Mouse (Mus musculus) E14TG2a.4 (cell line): ENCODE data around the gene Mgat5b.

Source experiments
- H3K27me3 ChIP-seq: 2 replicates; pipeline ENCODE4 v1.6.1; 2014; ENCODE audit warnings: low read length, control low read depth; ENCODE audit not compliant: insufficient read depth
- H3K36me3 ChIP-seq: 2 replicates; pipeline ENCODE4 v1.6.1; 2014; ENCODE audit warnings: low read length, control low read depth; ENCODE audit not compliant: insufficient read depth
- H3K4me1 ChIP-seq: replicated peaks from 2 replicates; pipeline ENCODE4 v1.6.1; 2014; ENCODE audit warnings: low read depth, low read length, control low read depth
- H3K4me3 ChIP-seq: replicated peaks from 2 replicates; pipeline ENCODE4 v1.5.1; 2014; ENCODE audit warnings: mild to moderate bottlenecking, low read length
- H3K9me3 ChIP-seq: 2 replicates; pipeline ENCODE4 v1.6.1; 2014; ENCODE audit warnings: low read length, control low read depth
- CTCF ChIP-seq: conservative IDR thresholded peaks from 2 replicates; pipeline ENCODE4 v1.5.1; 2014; ENCODE audit warnings: low read length
- NANOG ChIP-seq: IDR thresholded peaks from 2 replicates; pipeline ENCODE4 v1.6.1; 2014; ENCODE audit warnings: borderline replicate concordance, low read length, mixed read lengths
- POU5F1 ChIP-seq: IDR thresholded peaks from 2 replicates; pipeline ENCODE4 v1.6.1; 2014; ENCODE audit warnings: low read length, borderline replicate concordance

Mgat5b gene

GRCm38 (mm10) chr11:117021026-117021425 is 102.4 kb downstream of the Mgat5b start:
- no peak for TF ChIP-seq CTCF
- no peak for TF ChIP-seq POU5F1
- no peak for TF ChIP-seq NANOG
- H3K9me3 ChIP-seq: no peaks in the 10 kb centered on the region
- peaks cover 24% of the 10 kb centered on the region for H3K4me1 ChIP-seq
- no peaks in the 10 kb centered on the region for H3K36me3 ChIP-seq
- H3K27me3 ChIP-seq: peaks cover 6% of the 10 kb centered on the region
- H3K4me3 ChIP-seq: no peak overlapping the region

- Histone ChIP-seq H3K9me3 (no peaks in the 10 kb centered on the region), H3K4me3 (no peak overlapping the region), H3K36me3 (no peaks in the 10 kb centered on the region), H3K4me1 (peaks cover 22% of the 10 kb centered on the region), H3K27me3 (peaks cover 26% of the 10 kb centered on the region)
- TF ChIP-seq POU5F1: no peak
- peak; percentile 87 for TF ChIP-seq CTCF
Measured at GRCm38 (mm10) chr11:117023537-117023936, 104.9 kb downstream of the Mgat5b start.

- TF ChIP-seq POU5F1: no peak
- TF ChIP-seq NANOG: no peak
- no peak for TF ChIP-seq CTCF
- peaks cover 51% of the 10 kb centered on the region for H3K4me1 ChIP-seq
- peak overlapping the region; percentile 69 for H3K4me3 ChIP-seq
- H3K27me3 ChIP-seq: peaks cover 34% of the 10 kb centered on the region
- no peaks in the 10 kb centered on the region for H3K36me3 ChIP-seq
- H3K9me3 ChIP-seq: no peaks in the 10 kb centered on the region
Measured at GRCm38 (mm10) chr11:117027681-117028080, 109.0 kb downstream of the Mgat5b start.

- Histone ChIP-seq H3K4me3 (peak overlapping the region; percentile 69; the same call in 1 of the 2 replicates), H3K4me1 (peaks cover 51% of the 10 kb centered on the region), H3K36me3 (no peaks in the 10 kb centered on the region), H3K9me3 (no peaks in the 10 kb centered on the region), H3K27me3 (peaks cover 34% of the 10 kb centered on the region)
- no peak for TF ChIP-seq NANOG
- TF ChIP-seq POU5F1: no peak
- TF ChIP-seq CTCF: no peak
Measured at GRCm38 (mm10) chr11:117028861-117029568, 110.4 kb downstream of the Mgat5b start.

GRCm38 (mm10) chr11:117029569-117029955 is 110.9 kb downstream of the Mgat5b start:
- no peak for TF ChIP-seq NANOG
- no peak for TF ChIP-seq CTCF
- TF ChIP-seq POU5F1: no peak
- H3K9me3 ChIP-seq: no peaks in the 10 kb centered on the region
- H3K4me1 ChIP-seq: peaks cover 51% of the 10 kb centered on the region
- H3K4me3 ChIP-seq: no peak overlapping the region
- peaks cover 34% of the 10 kb centered on the region for H3K27me3 ChIP-seq
- no peaks in the 10 kb centered on the region for H3K36me3 ChIP-seq

- Histone ChIP-seq H3K27me3 (peaks cover 34% of the 10 kb centered on the region), H3K4me3 (no peak overlapping the region), H3K4me1 (peaks cover 51% of the 10 kb centered on the region), H3K9me3 (no peaks in the 10 kb centered on the region), H3K36me3 (no peaks in the 10 kb centered on the region)
- TF ChIP-seq CTCF: no peak
Measured at GRCm38 (mm10) chr11:117030018-117030417, 111.4 kb downstream of the Mgat5b start.

- TF ChIP-seq CTCF: no peak
- TF ChIP-seq NANOG: no peak
- no peak for TF ChIP-seq POU5F1
- Histone ChIP-seq H3K36me3 (no peaks in the 10 kb centered on the region), H3K27me3 (peaks cover 34% of the 10 kb centered on the region), H3K4me3 (no peak overlapping the region), H3K4me1 (peaks cover 51% of the 10 kb centered on the region), H3K9me3 (no peaks in the 10 kb centered on the region)
Measured at GRCm38 (mm10) chr11:117030471-117031101, 111.9 kb downstream of the Mgat5b start.

GRCm38 (mm10) chr11:117031249-117031648 is 112.6 kb downstream of the Mgat5b start:
- no peaks in the 10 kb centered on the region for H3K36me3 ChIP-seq
- H3K9me3 ChIP-seq: no peaks in the 10 kb centered on the region
- peaks cover 51% of the 10 kb centered on the region for H3K4me1 ChIP-seq
- H3K4me3 ChIP-seq: no peak overlapping the region; the same call in 1 of the 2 replicates
- H3K27me3 ChIP-seq: peaks cover 33% of the 10 kb centered on the region
- TF ChIP-seq NANOG (no peak), CTCF (no peak)

- TF ChIP-seq POU5F1: no peak
- no peak for TF ChIP-seq CTCF
- no peak for TF ChIP-seq NANOG
- no peaks in the 10 kb centered on the region for H3K36me3 ChIP-seq
- H3K27me3 ChIP-seq: 0 out of 2 replicates have a peak, but pooled peaks cover 4% of the 10 kb centered on the region
- peaks cover 29% of the 10 kb centered on the region for H3K4me1 ChIP-seq
- no peak overlapping the region for H3K4me3 ChIP-seq
- H3K9me3 ChIP-seq: no peaks in the 10 kb centered on the region
Measured at GRCm38 (mm10) chr11:117035661-117036336, 117.1 kb downstream of the Mgat5b start.
